Mouse (Mus musculus) cerebellum, adult 2 months (tissue): ENCODE results near the gene Plxdc2.

Source experiments
- CTCF ChIP-seq: fragments of 200-500 bp; IDR thresholded peaks from 2 replicates; pipeline ENCODE4 v1.5.1; 2011; ENCODE audit warnings: low read depth, mild to moderate bottlenecking, control low read depth, low read length, moderate library complexity, borderline replicate concordance; ENCODE audit not compliant: insufficient read depth
- POLR2A ChIP-seq: fragments of 200-500 bp; IDR thresholded peaks from 2 replicates; pipeline ENCODE4 v1.6.1; 2011; ENCODE audit warnings: low read length, control low read depth, borderline replicate concordance; ENCODE audit not compliant: insufficient read depth

DNA sequence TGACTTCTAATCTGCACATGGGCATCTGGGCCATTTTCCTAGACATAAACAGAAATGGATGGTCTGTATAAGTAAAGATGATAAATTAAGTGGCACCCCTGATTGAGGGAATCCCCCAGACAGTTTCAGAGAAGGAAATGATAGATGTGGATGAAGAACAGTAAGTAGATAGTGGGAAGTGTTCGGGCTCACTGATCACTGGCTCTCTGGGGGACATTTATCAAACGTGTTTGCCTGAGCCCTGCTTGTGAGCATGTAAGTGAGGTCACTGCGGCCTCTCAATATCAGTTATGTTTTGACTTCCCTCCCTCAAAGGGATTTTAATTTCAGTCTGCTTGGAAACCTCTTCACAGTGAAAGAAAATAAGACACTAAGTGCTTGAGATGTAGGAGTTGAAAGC, 387.5 kb downstream of the Plxdc2 start:
- TF ChIP-seq CTCF (no peak), POLR2A (no peak)
